In genomic region chr11:81534686-81535085, GRCm38 (mm10) we compare ENCODE assay signal across 8 mouse cellular contexts.
DNase-seq lines count a peak whose midpoint lies in the region; ATAC-seq and TF ChIP-seq lines count a peak whose summit lies in the region.

No protein-coding gene starts in this region.

- DNase-seq in heart, adult 11 months: peak; percentile 75
- DNase-seq in heart, postnatal 25 days (ENCODE audit: low spot score): no peak
- DNase-seq in frontal cortex, postnatal 14 days (ENCODE audit: low spot score in 2 of 2): peak; percentile 11 to 56
- DNase-seq in layer of hippocampus, adult 2 months (ENCODE audit: low spot score in 2 of 2): peak; percentile 50 to 75
- DNase-seq in mesoderm, embryonic 11.5 days (ENCODE audit: low read depth, low spot score): peak; percentile 63
- peak; percentile 41 for DNase-seq in urinary bladder, postnatal 25 days (ENCODE audit: low spot score)

- peaks cover 9% of the 10 kb centered on the region; the same call in 1 of the 2 replicates for H3K27me3 ChIP-seq in E14TG2a.4 (ENCODE audit: insufficient read depth, low read length)

- ATAC-seq in cerebellum, adult (ENCODE audit: insufficient number of reproducible peaks, low FRiP score, low TSS enrichment): peak; percentile 52; the same call in 1 of the 2 replicates

- intact Hi-C loops in heart, postnatal 25 days (cut with DNase I): loop anchor here (2.0 kb wide), 1 partner anchor 628 kb away; no protein-coding TSS in a partner anchor

- H3K9me3 ChIP-seq in E14TG2a.4 (ENCODE audit: low read length): peaks cover 19% of the 10 kb centered on the region

- no peaks in the 10 kb centered on the region for H3K36me3 ChIP-seq in E14TG2a.4 (ENCODE audit: insufficient read depth, low read length)

- no peak overlapping the region for H3K4me3 ChIP-seq in E14TG2a.4 (replicated peaks; ENCODE audit: low read length)
- no peak overlapping the region for H3K4me3 ChIP-seq in layer of hippocampus, adult 2 months

- peaks cover 10% of the 10 kb centered on the region for H3K4me1 ChIP-seq in E14TG2a.4 (replicated peaks; ENCODE audit: low read depth, low read length)

- H3K27ac ChIP-seq in layer of hippocampus, adult 2 months: no peak overlapping the region

- peak; percentile 81 for TF ChIP-seq CTCF in E14TG2a.4 (conservative IDR thresholded peaks at IDR 0.05; ENCODE audit: low read length)
- TF ChIP-seq CTCF in layer of hippocampus, adult 2 months (conservative IDR thresholded peaks at IDR 0.05): peak; percentile 98
